Mouse (Mus musculus) granulocyte monocyte progenitor cell, adult 5-6 weeks (primary cell): ENCODE data around the gene Lamb1. TPM values are rescaled to one million over a fixed set of nuclear protein-coding genes. Genes with fewer than 3 reads are reported as not detected.

Experiments
- ATAC-seq: replicated peaks from 2 replicates; pipeline ENCODE4 v1.8.0; 2016; ENCODE audit warnings: mild to moderate bottlenecking, moderate TSS enrichment, inconsistent platforms; ENCODE audit not compliant: poor library complexity, severe bottlenecking
- total RNA-seq, 2 experiments: library from RNA; stranded (forward) in 1 of 2; stranded (reverse) in 1 of 2; fragments of 200-712, 200-1000 nt in 1 of 2; fragments of >200 nt in 1 of 2; fragmentation: Nextera tagmentation in 1 of 2; gene quantifications; 2 replicates each; pipeline ENCODE4 v1.2.3; 2014 to 2017

The Lamb1 gene
- total RNA-seq, 2 experiments from 2014 or later: not detected

GRCm38 (mm10) chr12:31248681-31249080 lies 16.4 kb upstream of the Lamb1 start:
- ATAC-seq: no peak

GRCm38 (mm10) chr12:31252259-31252658 lies 12.8 kb upstream of the Lamb1 start:
- no peak for ATAC-seq

- ATAC-seq: no peak
Measured at GRCm38 (mm10) chr12:31254978-31255377, 10.1 kb upstream of the Lamb1 start.

- no peak for ATAC-seq
Measured at GRCm38 (mm10) chr12:31256121-31256903, 8.7 kb upstream of the Lamb1 start.

- ATAC-seq: no peak
Measured at GRCm38 (mm10) chr12:31261882-31262281, 3.2 kb upstream of the Lamb1 start.

GRCm38 (mm10) chr12:31263921-31264320 lies 1.1 kb upstream of the Lamb1 start:
- ATAC-seq: no peak

- ATAC-seq: no peak
Measured at GRCm38 (mm10) chr12:31265722-31266431, 843 bp downstream of the Lamb1 start.

GRCm38 (mm10) chr12:31266686-31267085 lies 1.7 kb downstream of the Lamb1 start:
- ATAC-seq: no peak

GRCm38 (mm10) chr12:31267363-31267762 lies 2.3 kb downstream of the Lamb1 start:
- ATAC-seq: no peak

GRCm38 (mm10) chr12:31268315-31268714 lies 3.3 kb downstream of the Lamb1 start:
- no peak for ATAC-seq

GRCm38 (mm10) chr12:31269020-31269597 lies 4.1 kb downstream of the Lamb1 start:
- no peak for ATAC-seq

- ATAC-seq: no peak
Measured at GRCm38 (mm10) chr12:31270361-31270760, 5.3 kb downstream of the Lamb1 start.

- ATAC-seq: no peak
Measured at GRCm38 (mm10) chr12:31270776-31271175, 5.7 kb downstream of the Lamb1 start.

- no peak for ATAC-seq
Measured at GRCm38 (mm10) chr12:31271361-31272011, 6.5 kb downstream of the Lamb1 start.

- ATAC-seq: no peak
Measured at GRCm38 (mm10) chr12:31272012-31272735, 7.1 kb downstream of the Lamb1 start.

GRCm38 (mm10) chr12:31272846-31273245 lies 7.8 kb downstream of the Lamb1 start:
- no peak for ATAC-seq

GRCm38 (mm10) chr12:31273646-31274045 lies 8.6 kb downstream of the Lamb1 start:
- no peak for ATAC-seq

- no peak for ATAC-seq
Measured at GRCm38 (mm10) chr12:31275411-31275810, 10.4 kb downstream of the Lamb1 start.

GRCm38 (mm10) chr12:31278270-31278669 lies 13.2 kb downstream of the Lamb1 start:
- ATAC-seq: no peak

- ATAC-seq: no peak
Measured at GRCm38 (mm10) chr12:31280318-31280717, 15.3 kb downstream of the Lamb1 start.
